Mouse (Mus musculus) frontal cortex, postnatal 10 days (tissue): ENCODE results near the gene Trappc3l.

ENCODE experiments used
- DNase-seq, 2 experiments: peaks; one replicate each; pipeline ENCODE4 v3.0.0; 2022; ENCODE audit warnings: low spot score in 2 of 2, mixed read lengths in 1 of 2

The Trappc3l gene

DNA sequence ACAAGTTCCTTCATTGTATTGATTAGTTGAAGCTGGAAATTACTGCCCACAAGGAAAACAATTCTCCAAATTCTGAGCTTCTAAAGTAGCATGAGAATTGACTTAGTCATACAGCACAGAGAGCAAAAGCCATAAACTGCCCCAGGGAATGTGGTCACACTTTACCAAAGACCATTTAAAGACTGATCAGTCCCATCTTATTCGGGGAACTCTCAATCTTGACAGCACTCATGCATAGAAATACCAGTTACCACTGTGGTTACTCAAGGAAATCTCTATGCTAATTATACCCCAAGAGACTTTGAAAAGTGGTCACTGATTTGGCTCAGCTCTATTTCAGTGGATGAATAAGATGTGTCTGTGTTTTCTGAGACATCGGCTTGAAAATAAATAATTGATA, 57.8 kb downstream of the Trappc3l start:
- no peak for DNase-seq

DNA sequence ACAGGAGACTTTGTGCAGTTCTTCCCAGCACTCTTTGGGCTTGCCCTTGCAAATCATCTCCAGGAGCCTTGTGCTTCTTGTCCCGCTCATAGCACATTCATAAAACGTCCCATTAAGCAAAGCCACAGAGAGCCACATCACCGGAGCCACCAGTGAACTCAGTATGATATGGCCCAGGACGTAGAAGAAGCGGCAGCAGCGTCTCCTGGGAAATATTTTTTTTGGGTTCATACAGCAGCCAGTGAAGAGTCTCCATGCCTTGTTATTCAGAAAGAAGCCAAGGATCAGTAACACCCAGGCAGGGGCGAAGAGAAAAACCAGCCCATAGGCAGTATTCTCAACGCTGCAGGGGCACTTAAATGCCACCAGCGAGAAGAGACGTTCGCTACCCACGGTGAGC, 58.6 kb downstream of the Trappc3l start:
- peak in 1 of 2 experiments; percentile 6 for DNase-seq

DNA sequence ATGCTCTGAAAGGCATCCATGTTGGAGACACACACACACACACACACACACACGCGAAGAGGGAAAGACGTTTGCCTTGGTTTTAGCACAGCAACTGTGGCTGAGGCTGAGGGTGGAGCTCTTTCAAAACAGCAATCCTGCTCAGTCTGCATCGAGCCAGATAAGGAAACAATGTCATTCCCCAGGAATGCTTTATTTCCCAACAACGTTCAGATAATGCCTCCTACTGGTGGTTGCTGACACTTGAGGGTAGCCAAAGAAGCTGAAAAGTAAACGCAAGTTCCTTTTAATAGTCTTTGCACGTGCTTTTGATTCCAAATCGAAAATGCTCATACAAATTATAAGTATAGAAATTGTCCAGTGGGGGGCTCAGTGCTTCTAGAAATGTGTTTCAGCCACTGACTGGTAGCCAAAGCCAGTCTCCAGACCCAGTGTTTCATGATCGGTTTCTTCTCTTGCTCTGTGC, 59.1 kb downstream of the Trappc3l start, which contains the start of gene Calhm5:
Gene Calhm5, minus strand, starts transcription at position 102 of the 466 bp plus-strand sequence.
- DNase-seq, result peak; percentile 14 to 24

DNA sequence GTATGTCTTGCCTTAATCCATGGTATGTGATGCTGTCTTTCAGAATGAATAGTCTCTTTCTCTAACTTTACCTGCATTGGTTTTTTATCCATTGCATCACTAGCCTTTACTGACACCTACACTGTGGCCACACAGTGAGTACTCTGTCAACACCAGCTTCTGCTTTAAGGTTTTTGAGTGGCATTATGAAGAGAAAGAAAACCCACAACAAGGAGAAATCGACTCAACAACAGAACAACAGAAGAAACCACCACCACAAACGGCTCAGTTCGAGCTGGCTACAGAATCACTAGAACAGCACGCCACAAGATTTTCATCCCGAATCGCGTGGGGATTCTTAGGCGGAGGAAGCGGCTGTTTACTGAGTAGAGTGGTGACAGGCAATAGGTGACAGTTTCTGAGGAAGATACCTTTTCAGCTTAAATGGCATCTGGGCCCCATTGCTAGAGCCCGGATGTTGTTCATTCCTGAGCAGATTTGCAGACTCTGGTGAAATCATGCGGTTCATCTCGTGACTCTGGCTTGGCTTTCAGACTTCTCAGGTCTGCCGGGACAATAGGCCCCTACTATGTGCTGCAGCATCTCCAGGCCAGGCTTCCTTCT, 73.6 kb downstream of the Trappc3l start:
- DNase-seq, result no peak

DNA sequence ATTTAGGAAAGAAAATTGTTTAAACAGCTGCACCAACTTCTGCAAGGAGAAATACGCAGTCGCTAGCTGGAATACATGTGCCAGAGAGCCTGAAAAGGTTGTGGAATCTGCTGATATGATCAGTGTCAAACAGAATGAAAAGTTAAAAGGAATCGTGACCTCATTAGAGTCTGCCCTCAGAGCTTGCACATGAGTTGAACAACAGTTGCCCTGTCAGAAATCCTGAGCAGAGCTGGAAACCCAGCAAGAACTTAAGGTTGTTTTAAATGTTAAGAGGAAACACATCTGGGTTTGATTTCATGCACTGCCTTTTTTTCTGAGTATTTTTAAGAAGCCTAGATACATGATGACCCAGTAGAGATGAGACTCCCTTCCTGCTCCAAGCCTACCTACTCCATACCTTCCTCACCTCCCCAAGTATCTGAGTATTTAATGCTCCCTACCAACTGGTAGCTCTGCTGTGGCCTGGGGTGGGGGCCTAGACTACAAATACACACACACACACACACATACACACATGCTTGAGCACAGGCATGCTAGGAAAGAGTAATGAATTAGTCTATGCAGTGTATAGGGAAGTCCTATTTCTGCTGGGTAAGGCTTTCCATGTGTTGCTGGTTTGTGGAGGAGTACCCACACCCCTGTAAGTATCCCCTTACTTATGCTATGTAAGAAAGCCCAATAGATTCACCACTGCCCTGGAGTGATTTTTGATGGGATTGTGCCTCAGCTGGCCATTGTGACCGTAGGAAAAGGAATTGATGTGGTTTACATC, 74.8 kb downstream of the Trappc3l start:
- DNase-seq, result no peak

DNA sequence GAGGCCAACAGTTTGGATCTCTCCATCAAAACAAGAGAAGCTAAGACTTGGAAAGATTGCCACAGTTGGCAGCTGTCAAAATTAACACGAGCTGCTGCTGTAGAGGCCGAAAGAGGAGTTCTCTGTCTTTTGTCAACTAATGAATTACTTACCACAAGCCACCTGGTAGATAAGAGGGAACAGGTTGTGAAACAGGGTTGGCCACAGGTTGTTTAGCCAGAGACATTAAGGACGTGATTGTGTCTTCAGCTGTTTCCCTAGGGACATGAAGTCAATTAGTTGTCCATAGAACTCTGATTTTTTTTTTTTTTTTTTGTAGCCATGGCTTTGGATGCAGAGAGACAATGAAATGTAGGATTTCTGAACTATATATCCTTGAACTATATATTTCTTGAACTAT, 79.7 kb downstream of the Trappc3l start:
- no peak for DNase-seq

DNA sequence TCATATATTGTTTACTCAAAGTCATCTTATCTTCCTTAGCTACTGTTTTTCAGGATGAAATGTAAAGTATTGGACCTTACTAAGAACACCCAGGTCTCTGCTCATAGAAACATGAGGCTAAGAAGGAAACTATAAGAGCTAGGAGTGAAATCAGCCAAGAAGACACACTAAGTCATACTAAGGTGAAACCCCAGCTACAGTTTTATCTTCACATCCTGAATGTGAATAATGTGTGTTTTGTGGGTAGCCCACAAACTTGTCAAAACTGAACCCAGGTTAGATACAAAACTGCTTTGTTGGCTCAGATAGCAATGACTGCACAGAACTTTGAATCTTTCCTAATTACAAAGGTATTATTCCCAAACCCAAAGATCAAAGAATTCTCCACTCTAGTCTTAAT, 80.4 kb downstream of the Trappc3l start:
- DNase-seq, result no peak

DNA sequence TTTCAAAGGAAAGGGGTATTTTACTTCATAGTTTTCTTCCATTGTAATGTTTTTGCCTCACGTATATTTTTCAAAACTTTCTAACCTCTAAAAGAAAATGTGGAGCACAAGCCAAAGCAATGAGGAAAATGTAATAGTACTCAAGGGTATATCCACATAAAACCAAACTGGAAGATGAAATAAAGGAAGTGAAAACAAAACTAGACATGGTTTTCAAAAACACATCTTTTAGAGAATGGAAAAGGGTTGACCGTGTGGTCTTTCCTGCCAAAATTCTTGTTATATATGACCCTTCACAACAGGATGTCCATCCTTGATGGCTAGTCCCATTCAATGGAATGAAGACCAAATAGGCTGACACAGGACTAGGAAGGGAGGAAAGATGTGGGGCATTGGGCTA, 81.0 kb downstream of the Trappc3l start:
- no peak for DNase-seq

DNA sequence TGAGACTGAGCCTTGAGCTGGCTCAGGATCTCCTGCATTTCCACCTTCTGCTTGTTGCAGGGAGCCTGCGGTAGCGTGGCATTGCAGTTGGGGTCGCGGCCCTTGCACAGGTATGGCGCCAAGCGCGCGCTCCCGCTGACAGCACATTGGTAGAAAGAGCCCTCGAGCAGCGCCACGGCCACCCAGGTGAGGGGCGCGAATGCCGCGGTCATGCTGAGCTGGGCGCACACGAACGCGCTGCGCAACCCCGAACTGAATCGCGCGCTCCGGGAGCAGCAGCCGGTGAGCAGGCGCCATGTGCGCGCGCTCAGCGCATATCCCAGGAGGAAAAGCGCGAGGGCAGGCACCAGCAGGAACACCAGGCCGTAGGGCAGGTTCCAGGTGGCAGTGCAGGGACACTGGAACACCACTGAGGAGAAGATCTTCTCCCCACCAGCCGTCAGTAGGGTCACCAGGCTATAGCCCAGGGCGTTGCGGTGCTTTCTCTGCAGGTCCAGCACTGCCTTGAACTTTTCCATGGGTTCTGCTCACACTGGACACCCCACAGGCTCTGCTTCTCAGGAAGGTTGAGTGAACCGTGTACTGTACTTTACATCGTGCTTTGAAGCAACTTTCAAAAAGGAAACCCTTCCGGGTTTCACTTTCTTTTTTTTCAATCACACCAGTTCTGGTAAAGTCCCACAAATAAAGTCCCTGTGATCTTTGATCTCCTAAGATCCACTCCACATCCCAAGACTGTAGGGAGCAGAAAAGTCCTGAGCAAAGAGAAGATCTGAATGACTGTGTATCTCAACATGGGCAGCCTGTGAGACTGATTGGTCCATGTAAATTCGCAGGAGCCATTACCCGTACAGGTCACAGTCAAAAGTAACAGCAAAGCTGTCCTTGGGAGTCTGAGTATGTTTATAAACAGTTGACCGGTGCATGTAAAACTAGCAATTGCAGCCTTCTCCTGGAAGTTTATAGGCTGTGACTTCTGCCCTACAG, 90.3 kb downstream of the Trappc3l start, which contains the start of gene Calhm6:
Gene Calhm6, minus strand, starts transcription at position 593 of the 987 bp plus-strand sequence.
- peak in 1 of 2 experiments; percentile 36 for DNase-seq

DNA sequence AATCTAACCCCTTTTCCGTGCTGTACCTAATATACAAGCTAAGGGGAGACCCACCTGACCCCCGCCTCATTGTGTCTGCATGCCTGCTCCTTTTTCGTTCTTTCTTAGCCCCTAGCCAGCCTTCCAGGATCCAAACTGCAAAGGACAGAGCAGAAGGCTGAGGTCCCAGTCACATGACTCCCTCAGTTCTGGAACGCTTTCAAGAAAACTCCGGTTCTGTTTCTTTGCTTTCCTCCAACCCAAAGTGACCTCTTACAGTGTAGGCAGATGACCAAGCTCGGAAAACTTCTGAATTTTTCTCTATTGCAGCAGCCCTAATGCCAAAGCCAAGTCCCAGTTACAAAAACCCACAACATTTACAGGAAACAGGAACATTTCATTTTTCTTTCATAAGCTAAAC, 91.0 kb downstream of the Trappc3l start:
- DNase-seq, result no peak

DNA sequence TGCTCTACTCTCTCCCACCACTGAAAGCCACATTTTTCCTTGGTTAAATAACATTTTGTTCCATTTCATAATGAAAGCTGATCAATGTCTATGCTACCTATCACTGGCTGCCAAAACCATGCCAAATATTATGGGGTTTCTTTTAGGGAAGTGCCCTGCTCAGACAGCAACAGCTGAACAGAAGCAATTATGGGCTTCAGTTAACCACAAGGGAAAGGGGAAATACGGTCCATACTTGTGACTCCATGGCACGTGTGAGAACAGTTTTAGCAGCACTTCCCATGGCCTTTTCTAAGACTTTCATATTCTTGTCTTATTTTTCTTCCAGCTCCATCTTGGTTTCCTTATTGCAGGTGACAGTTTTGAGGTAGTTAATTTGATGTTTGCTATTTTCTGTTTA, 94.0 kb downstream of the Trappc3l start:
- DNase-seq, result no peak

DNA sequence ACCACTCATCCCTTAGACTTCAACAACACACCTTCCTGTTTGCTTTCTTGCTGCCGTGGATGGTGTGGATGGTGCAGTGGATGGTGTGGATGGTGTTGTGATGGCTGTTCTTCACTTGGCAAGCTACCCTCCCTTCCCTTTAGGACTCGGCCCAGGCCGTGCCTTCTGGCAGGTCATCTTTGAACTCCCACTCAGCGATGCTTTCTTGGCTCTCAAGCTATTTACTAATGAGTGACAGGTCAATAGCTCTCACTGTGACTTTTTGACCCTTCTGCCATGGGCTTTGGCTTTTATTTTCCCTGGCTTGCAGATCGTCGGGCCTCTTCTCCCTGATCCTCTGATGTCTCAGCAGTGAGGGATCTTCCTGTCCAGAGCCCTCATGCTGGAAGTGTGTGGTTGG, 99.0 kb downstream of the Trappc3l start:
- no peak for DNase-seq

DNA sequence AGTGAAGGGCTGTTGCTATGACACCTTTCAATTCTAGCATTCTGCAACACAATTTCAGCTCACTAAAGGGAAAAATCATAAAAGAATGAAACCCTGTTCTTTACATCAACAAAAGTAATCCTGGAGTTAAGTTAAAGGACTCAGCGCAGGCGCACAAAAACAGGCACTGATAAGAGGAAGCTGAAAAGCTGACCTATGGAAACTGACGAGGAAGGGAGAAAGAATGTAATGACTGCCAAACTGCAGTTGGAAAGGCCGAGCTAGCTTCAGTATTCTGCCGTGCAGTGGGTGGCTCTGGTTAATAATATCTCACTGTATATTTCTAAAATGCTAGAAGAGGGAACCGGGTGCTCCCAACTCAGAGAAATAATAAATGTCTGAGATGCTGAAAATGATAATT, 100.6 kb downstream of the Trappc3l start:
- DNase-seq, result no peak

DNA sequence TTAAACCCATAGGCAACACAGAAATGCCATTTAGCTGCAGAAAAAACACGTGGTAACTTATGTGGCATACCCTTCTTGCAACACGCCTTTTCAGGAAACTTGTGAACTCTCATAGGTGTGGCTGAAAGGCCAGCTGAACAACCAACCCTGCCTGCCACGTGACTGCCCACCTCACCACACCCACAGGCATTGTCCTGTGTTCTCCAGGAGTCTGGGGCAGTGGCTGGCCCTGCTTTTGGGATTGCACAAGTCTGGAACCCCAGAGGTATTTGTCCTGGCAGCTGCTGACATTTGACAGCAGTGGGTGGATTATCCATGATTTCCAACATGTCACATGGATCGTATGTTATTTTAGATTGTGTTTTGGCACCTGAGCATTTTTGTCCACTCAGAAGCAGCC, 102.4 kb downstream of the Trappc3l start:
- no peak for DNase-seq

DNA sequence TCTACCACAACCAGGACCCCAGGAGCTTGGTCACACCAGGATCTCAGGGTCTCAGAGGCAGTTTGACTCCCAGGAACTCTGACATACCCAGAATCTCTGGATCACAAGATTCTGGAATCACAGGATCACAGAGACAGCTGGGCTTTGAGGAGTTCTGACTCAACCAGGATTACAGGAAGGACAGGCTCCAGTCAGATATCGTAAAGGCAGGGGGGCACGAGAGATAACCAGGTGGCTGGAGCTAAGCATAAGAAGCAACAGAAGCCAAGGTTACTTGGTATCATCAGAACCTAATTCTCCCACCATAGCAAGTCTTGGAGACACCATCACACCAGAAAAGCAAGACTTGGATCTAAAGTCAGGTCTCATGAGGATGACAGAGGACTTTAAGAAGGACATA, 104.3 kb downstream of the Trappc3l start:
- no peak for DNase-seq

DNA sequence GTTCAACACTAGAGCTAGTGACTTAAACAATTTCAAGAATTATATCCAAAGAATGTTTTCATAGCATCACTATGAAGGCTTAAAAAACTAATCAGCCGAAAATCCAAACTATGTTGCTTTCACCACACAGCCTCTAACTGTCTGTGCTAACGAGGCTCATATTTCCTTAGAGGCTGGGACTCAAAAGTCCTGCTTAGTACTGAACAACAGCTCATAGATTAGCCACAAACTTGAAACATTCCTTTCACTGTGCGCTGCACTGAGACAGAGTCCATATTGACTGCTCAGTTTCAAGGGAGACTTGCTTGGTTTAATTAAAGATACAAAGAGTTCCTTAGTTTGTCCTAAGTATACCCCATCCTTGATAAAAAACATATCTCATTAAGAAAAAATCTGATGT, 112.4 kb downstream of the Trappc3l start:
- no peak for DNase-seq

DNA sequence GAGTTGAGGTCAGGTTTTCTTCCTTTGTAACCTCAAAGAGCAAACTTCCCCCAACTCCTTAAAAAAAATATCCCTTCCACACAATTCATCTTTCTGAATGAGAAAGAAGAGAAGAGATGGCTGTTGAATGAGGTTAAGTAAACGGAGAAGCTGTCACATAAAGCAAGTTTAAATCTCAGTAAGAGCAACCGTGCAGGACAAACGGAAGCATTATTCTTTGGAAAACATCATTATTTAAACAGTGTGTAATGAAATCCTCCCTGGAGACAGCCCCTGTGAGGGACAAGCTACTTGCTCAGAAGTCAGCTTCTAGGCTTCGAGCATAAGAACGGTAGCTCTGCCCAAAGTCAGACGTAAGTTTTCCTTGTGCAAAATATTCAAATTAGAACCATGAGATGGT, 113.1 kb downstream of the Trappc3l start:
- DNase-seq, result no peak

DNA sequence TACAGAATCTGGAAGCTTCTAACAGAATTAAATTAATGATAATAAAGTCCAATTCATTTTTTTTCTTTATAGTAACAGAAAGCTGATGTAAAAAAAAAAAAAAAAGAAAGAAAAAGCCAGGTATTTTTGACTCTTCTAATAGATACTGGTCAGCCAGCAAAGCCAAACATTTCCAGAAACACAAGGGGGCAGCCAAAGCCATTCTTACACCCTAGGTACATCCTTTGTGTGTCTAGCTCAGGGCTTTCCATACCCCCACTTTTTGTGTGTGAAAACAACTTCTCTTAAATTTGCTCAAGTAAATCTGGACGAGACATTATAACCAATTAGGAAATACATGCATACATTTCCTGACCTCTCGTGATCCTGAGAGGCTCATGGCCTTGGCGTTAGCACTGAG, 114.4 kb downstream of the Trappc3l start:
- no peak for DNase-seq

DNA sequence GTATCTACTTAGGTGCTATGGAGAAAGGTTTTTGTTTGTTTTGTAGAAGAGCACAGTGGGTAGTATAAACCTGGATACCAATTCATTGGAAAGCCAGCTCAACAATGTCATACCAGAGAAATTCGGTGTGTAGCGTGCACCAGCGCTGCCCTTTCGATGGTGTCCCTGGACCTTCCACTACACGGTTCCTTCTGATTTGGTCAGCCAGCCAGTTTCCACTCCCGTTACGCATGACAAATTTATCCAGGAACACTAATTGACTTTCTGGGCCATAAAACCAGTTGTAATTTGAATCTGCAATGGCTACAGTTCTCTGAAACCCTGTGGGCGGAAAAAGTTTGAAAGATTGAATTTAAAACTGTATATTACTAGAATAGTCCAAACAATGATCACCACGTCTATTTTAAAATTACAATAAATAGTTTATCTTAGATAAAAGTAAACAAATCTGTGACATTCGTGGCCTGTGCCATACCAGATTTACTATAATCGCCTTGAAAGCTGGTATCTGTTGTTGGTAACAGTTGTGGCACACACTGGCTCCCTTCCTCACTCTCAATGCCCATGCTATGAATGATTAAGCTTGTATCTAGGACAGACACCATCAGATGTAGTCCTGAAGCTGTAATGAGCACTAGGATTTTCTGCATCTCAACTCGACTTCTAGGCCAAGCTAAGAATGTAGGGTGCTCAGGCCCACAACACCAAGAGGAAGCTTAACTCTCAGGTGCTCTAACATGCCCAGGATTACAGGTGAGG, 118.6 kb downstream of the Trappc3l start:
- no peak for DNase-seq
